Mouse (Mus musculus) limb, embryonic 14.5 days (tissue): ENCODE results near the gene Mcm10. TPM values are rescaled to one million over a fixed set of nuclear protein-coding genes. Genes with fewer than 3 reads are reported as not detected.
"Not testable (repeated sequence)": the region's sequence is repeated elsewhere in the genome, so short reads cannot be mapped to it uniquely, and the experiment has no call there.

Experiments used
- ATAC-seq: fragments of 200-750 bp; cut with Nextera tagmentation; 2 replicates; pipeline ENCODE4 v1.8.0; 2017; ENCODE audit warnings: low read depth, moderate number of reproducible peaks, moderate TSS enrichment; ENCODE audit not compliant: low FRiP score
- DNase-seq: peaks from one replicate; pipeline ENCODE4 v3.0.0-alpha.2; 2015; ENCODE audit warnings: low spot score
- H3K27ac ChIP-seq: fragments of 300-500 bp; sonication (generic); replicated peaks from 2 replicates; pipeline ENCODE4 v1.5.1; 2014; ENCODE audit warnings: low read depth, mild to moderate bottlenecking, low read length, moderate library complexity, mixed read lengths
- H3K27me3 ChIP-seq: fragments of 300-500 bp; sonication (generic); 2 replicates; pipeline ENCODE4 v1.6.1; 2014; ENCODE audit warnings: low read length, mixed read lengths; ENCODE audit not compliant: control insufficient read depth, insufficient read depth
- H3K36me3 ChIP-seq: fragments of 300-500 bp; sonication (generic); 2 replicates; pipeline ENCODE4 v1.6.1; 2014; ENCODE audit warnings: mild to moderate bottlenecking, low read length, moderate library complexity, mixed read lengths; ENCODE audit not compliant: control insufficient read depth, insufficient read depth
- H3K4me1 ChIP-seq: fragments of 300-500 bp; sonication (generic); 2 replicates; pipeline ENCODE4 v1.6.1; 2014; ENCODE audit warnings: antibody characterized with exemption, low read length, mixed read lengths; ENCODE audit not compliant: control insufficient read depth, insufficient read depth
- H3K4me2 ChIP-seq: fragments of 300-500 bp; sonication (generic); replicated peaks from 2 replicates; pipeline ENCODE4 v1.6.1; 2014; ENCODE audit warnings: low read depth, mild to moderate bottlenecking, low read length, moderate library complexity; ENCODE audit not compliant: severe bottlenecking
- H3K4me3 ChIP-seq: fragments of 300-500 bp; sonication (generic); replicated peaks from 2 replicates; pipeline ENCODE4 v1.5.1; 2014; ENCODE audit warnings: low read length
- H3K9ac ChIP-seq: fragments of 300-500 bp; sonication (generic); 2 replicates; pipeline ENCODE4 v1.6.1; 2014; ENCODE audit warnings: mild to moderate bottlenecking, low read depth, low read length, moderate library complexity; ENCODE audit not compliant: severe bottlenecking
- H3K9me3 ChIP-seq: fragments of 300-500 bp; sonication (generic); 2 replicates; pipeline ENCODE4 v1.6.1; 2016; ENCODE audit warnings: low read length; ENCODE audit not compliant: control insufficient read depth
- POLR2A ChIP-seq: fragments of 200-500 bp; IDR thresholded peaks from 2 replicates; pipeline ENCODE4 v1.8.0; 2012; ENCODE audit warnings: inconsistent platforms, mild to moderate bottlenecking, moderate library complexity, borderline replicate concordance; ENCODE audit not compliant: insufficient read depth, insufficient read length; ENCODE audit errors: extremely low read depth
- WGBS: fragments of 180-500 bp; shearing (Covaris S2); extraction: QIAGEN DNeasy Blood & Tissue Kit; methylation state at CpG from one replicate; pipeline ENCODE4 v1.1.7; 2014; 5-methylcytosine and 5-hydroxymethylcytosine counted together
- polyA plus RNA-seq, 2 experiments: library from polyadenylated mRNA; depleted of rRNA in 1 of 2; stranded (reverse) in 1 of 2; unstranded in 1 of 2; fragments of >200 nt; fragmentation: Nextera tagmentation in 1 of 2; extraction: Ambion mirVana in 1 of 2; gene quantifications; 2 replicates each; pipeline versions ENCODE4 v1.2.1 to v1.2.3; 2012 to 2014

The Mcm10 gene
- polyA plus RNA-seq, 2 experiments = 22.2 to 25.5 TPM

DNA sequence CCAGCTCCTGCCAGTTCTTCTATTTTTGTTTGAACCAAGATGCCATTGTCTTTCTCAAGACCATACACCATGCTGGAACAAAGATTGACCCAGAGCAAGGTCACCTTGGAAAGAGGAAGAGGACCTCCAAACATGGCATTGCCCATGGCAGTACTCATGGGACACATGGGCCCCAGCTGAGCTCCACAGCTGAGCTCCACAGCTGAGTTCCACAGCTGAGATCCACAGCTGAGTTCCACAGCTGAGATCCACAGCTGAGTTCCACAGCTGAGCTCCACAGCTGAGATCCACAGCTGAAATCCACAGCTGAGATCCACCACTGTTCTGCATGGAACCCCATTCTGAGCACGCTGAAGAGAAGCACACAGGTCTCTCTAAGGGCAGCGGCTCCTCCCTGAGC lies 61.6 kb downstream of the Mcm10 start:
- H3K27ac ChIP-seq = no peak overlapping the region
- DNase-seq = no peak
- 88% methylated on average over 2 of the region's 2 CpGs for WGBS

DNA sequence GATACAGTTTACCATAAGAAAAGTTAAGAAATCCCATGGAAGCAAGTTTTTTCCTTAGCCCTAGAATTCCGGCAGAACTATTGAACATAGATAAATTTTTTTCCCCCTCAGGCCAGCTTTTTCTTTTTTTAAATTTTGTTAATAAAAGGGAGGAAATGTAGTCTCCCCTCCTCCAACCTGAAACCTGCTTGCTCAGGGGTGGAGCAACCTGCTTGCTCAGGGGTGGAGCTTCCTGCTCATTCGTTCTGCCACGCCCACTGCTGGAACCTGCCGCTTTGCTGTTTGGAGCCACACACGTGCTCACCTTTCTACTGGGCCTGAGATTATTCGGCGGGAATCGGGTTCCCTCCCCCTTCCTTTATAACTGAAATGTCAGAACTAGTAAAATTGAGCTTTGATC lies 62.9 kb downstream of the Mcm10 start:
- not testable (repeated sequence) for ATAC-seq, H3K36me3 ChIP-seq, DNase-seq, H3K4me1 ChIP-seq, H3K9me3 ChIP-seq, H3K27ac ChIP-seq, H3K4me3 ChIP-seq, H3K4me2 ChIP-seq, H3K9ac ChIP-seq, H3K27me3 ChIP-seq
- 83% methylated on average over 7 of the region's 8 CpGs for WGBS

More for the DNA sequence above, 61.6 kb downstream of the Mcm10 start:
- no peak for ATAC-seq
- Histone ChIP-seq H3K4me2 (no peak overlapping the region), H3K4me1 (no peaks in the 10 kb centered on the region), H3K9ac (no peak overlapping the region), H3K27me3 (no peaks in the 10 kb centered on the region), H3K36me3 (no peaks in the 10 kb centered on the region), H3K9me3 (no peaks in the 10 kb centered on the region; the same call in 1 of the 2 replicates), H3K4me3 (no peak overlapping the region)
- no peak for TF ChIP-seq POLR2A

DNA sequence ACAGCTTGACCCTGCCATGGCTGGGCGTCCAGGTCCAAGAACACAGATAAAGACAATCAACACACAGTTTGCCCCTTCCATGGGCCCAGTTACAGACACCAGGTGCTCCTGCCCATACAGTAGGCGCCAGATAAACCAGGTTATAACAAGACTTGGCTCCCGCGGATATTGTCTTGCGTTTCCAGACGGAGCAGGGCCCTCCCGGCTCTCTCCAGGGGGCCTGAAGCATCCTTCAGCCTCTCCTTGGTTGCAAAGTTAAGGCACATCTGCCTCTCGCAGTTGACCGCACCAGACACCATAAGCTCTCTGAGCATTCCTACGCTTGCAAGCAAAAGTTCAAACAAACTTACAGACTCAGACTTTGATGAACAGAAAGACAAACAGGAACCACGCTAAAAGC lies 71.7 kb downstream of the Mcm10 start:
- no peak overlapping the region for H3K4me2 ChIP-seq
- no peak overlapping the region for H3K4me3 ChIP-seq
- H3K27ac ChIP-seq = no peak overlapping the region
- H3K9ac ChIP-seq = no peak overlapping the region
- no peaks in the 10 kb centered on the region for H3K4me1 ChIP-seq
- no peak for DNase-seq
- H3K9me3 ChIP-seq = no peaks in the 10 kb centered on the region
- peaks cover 15% of the 10 kb centered on the region for H3K36me3 ChIP-seq
- WGBS = 91% methylated on average over 11 of the region's 11 CpGs
- no peak for ATAC-seq
- TF ChIP-seq POLR2A = no peak
- H3K27me3 ChIP-seq = no peaks in the 10 kb centered on the region

Other genes with a start within 250 kb of the Mcm10 start
- gene Sephs1, start 131.2 kb downstream of the Mcm10 start, polyA plus RNA-seq (2012; rRNA removed) = 75.7 and 78.8 TPM in 2 replicates
- 91.1 and 97.8 TPM in 2 replicates for gene Sephs1, start 131.2 kb downstream of the Mcm10 start, polyA plus RNA-seq (2014; fragmentation: Nextera tagmentation; extraction: Ambion mirVana)
- 30.9 and 31.0 TPM in 2 replicates for gene Phyh, start 93.8 kb downstream of the Mcm10 start, polyA plus RNA-seq (2012; rRNA removed)
- 46.0 and 50.2 TPM in 2 replicates for gene Phyh, start 93.8 kb downstream of the Mcm10 start, polyA plus RNA-seq (2014; fragmentation: Nextera tagmentation; extraction: Ambion mirVana)
- 7.7 and 9.9 TPM in 2 replicates for gene Ucma, start 36.7 kb downstream of the Mcm10 start, polyA plus RNA-seq (2012; rRNA removed)
- 3.3 and 4.2 TPM in 2 replicates for gene Ucma, start 36.7 kb downstream of the Mcm10 start, polyA plus RNA-seq (2014; fragmentation: Nextera tagmentation; extraction: Ambion mirVana)
- gene Optn, start 51.3 kb upstream of the Mcm10 start, polyA plus RNA-seq (2012; rRNA removed) = 2.1 and 3.0 TPM in 2 replicates
- gene Optn, start 51.3 kb upstream of the Mcm10 start, polyA plus RNA-seq (2014; fragmentation: Nextera tagmentation; extraction: Ambion mirVana) = 4.8 and 5.0 TPM in 2 replicates
- gene Ccdc3, start 125.0 kb upstream of the Mcm10 start, polyA plus RNA-seq (2012; rRNA removed) = 11.5 and 12.8 TPM in 2 replicates
- 15.4 and 16.0 TPM in 2 replicates for gene Ccdc3, start 125.0 kb upstream of the Mcm10 start, polyA plus RNA-seq (2014; fragmentation: Nextera tagmentation; extraction: Ambion mirVana)